Mouse (Mus musculus) liver, embryonic 13.5 days (tissue): Measurements from ENCODE around the gene Eci2. TPM values are rescaled to one million over a fixed set of nuclear protein-coding genes. Genes with fewer than 3 reads are reported as not detected.
"Not testable (repeated sequence)": the region's sequence is repeated elsewhere in the genome, so short reads cannot be mapped to it uniquely, and the experiment has no call there.

Experiments used
- ATAC-seq: fragments of 200-750 bp; cut with Nextera tagmentation; 2 replicates; pipeline ENCODE4 v1.8.0; 2017; ENCODE audit warnings: low read depth, mild to moderate bottlenecking, moderate number of reproducible peaks, moderate library complexity
- DNase-seq: peaks from one replicate; pipeline ENCODE4 v3.0.0; 2022
- H3K27ac ChIP-seq: fragments of 300-500 bp; sonication (generic); 2 replicates; pipeline ENCODE4 v1.5.1; 2015; ENCODE audit warnings: moderate library complexity, mild to moderate bottlenecking, inconsistent platforms
- H3K27me3 ChIP-seq: fragments of 300-500 bp; sonication (generic); 2 replicates; pipeline ENCODE4 v1.6.1; 2015; ENCODE audit warnings: mild to moderate bottlenecking, inconsistent platforms
- H3K36me3 ChIP-seq: fragments of 300-500 bp; sonication (generic); 2 replicates; pipeline ENCODE4 v1.6.1; 2015; ENCODE audit warnings: mild to moderate bottlenecking, inconsistent platforms
- H3K4me1 ChIP-seq: fragments of 300-500 bp; sonication (generic); replicated peaks from 2 replicates; pipeline ENCODE4 v1.6.1; 2015; ENCODE audit warnings: inconsistent platforms
- H3K4me2 ChIP-seq: fragments of 300-500 bp; sonication (generic); 2 replicates; pipeline ENCODE4 v1.6.1; 2015; ENCODE audit warnings: inconsistent platforms, mild to moderate bottlenecking, moderate library complexity
- H3K4me3 ChIP-seq: fragments of 300-500 bp; sonication (generic); replicated peaks from 2 replicates; pipeline ENCODE4 v1.5.1; 2015; ENCODE audit warnings: mild to moderate bottlenecking, inconsistent platforms
- H3K9ac ChIP-seq: fragments of 300-500 bp; sonication (generic); 2 replicates; pipeline ENCODE4 v1.6.1; 2015; ENCODE audit warnings: mild to moderate bottlenecking, inconsistent platforms
- H3K9me3 ChIP-seq: fragments of 300-500 bp; sonication (generic); replicated peaks from 2 replicates; pipeline ENCODE4 v1.6.1; 2016; ENCODE audit warnings: inconsistent platforms
- WGBS: fragments of 180-500 bp; shearing (Covaris S2); methylation state at CpG from one replicate; pipeline ENCODE4 v1.1.7; 2015; ENCODE audit not compliant: insufficient replicate concordance; 5-methylcytosine and 5-hydroxymethylcytosine counted together
- polyA plus RNA-seq: library from polyadenylated mRNA; unstranded; fragments of >200 nt; fragmentation: Nextera tagmentation; extraction: Ambion mirVana; gene quantifications from 2 replicates; pipeline ENCODE4 v1.2.1, GENCODE M21; 2015

The Eci2 gene
- polyA plus RNA-seq, 1 experiment from 2014 or later: 50.4 TPM

DNA sequence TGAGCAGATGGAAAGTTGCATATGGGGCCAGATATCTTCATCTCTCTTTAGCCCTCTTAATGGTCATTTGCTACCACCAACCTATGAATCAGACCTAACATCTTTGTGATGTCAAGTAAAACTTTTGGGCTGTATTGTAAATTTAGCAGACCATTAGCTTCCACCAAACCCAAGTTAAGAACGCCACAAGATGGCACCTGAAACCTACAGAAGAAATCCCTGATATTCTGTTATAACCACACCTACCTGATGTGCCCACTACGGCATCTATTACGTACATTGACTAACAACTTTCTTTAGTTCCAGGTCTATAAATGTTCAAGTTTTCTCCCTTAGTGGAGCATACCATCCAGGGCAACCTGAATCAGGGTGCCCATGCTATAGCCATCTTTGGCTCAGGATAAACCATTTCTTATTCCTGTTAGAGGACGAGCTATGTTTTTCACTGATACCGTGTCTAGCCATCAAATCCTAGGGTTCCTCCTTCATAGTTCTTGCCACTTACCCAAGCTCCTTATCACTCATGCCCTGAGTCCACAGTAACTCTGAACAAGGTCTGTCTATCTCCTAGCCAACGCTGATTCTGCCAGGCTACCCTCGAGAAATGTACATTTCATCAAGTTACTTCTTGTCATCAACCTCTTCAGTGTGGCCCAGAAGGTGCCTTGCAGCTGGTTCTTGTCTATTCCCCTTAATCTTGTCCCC lies 4.2 kb upstream of the Eci2 start:
- Histone ChIP-seq H3K9me3 (no peaks in the 10 kb centered on the region), H3K4me2 (no peak overlapping the region), H3K27ac (no peak overlapping the region), H3K4me1 (no peaks in the 10 kb centered on the region), H3K36me3 (no peaks in the 10 kb centered on the region), H3K27me3 (no peaks in the 10 kb centered on the region), H3K9ac (no peak overlapping the region), H3K4me3 (no peak overlapping the region)
- ATAC-seq (no peak), DNase-seq (no peak)
- WGBS: 64% methylated on average over 7 of the region's 7 CpGs

- no peaks in the 10 kb centered on the region for H3K36me3 ChIP-seq
- no peaks in the 10 kb centered on the region for H3K4me1 ChIP-seq
- ATAC-seq (no peak), DNase-seq (no peak)
- no peaks in the 10 kb centered on the region for H3K27me3 ChIP-seq
- no peak overlapping the region for H3K27ac ChIP-seq
- H3K9me3 ChIP-seq: no peaks in the 10 kb centered on the region
- H3K9ac ChIP-seq: no peak overlapping the region
- H3K4me2 ChIP-seq: no peak overlapping the region
- no peak overlapping the region for H3K4me3 ChIP-seq
- WGBS: 65% methylated on average over 3 of the region's 3 CpGs
Measured at GRCm38 (mm10) chr13:35028365-35028764, 1.5 kb upstream of the Eci2 start.

DNA sequence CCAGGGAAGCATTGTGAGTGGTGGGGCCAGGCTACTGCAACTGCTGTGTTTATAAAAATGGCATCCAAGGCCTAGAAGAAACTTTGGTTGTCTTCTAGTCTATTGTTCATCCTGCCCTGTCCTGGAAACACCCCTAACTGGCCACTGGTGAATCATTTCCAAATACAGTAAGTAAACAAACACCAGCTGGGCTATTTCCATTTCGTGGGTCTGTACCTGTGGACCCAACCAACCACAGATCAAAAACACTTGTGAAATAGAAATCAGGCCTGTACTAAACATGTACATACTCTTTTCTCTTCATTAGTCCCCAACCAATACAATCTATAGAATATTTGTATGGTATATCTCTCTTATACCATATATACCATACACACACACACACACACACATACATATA lies 3.5 kb downstream of the Eci2 start:
- WGBS: 26% methylated on average over 1 of the region's 1 CpGs
- ATAC-seq, H3K9me3 ChIP-seq, H3K36me3 ChIP-seq, H3K9ac ChIP-seq, H3K27ac ChIP-seq, DNase-seq, H3K4me2 ChIP-seq, H3K27me3 ChIP-seq, H3K4me3 ChIP-seq: not testable (repeated sequence)
- peaks cover 14% of the 10 kb centered on the region for H3K4me1 ChIP-seq

GRCm38 (mm10) chr13:35020383-35020782 lies 6.5 kb downstream of the Eci2 start:
- H3K9ac ChIP-seq: no peak overlapping the region
- H3K4me3 ChIP-seq: no peak overlapping the region
- no peak for DNase-seq
- 54% methylated on average over 3 of the region's 3 CpGs for WGBS
- H3K4me1 ChIP-seq: peaks cover 27% of the 10 kb centered on the region
- H3K27me3 ChIP-seq: no peaks in the 10 kb centered on the region
- H3K4me2 ChIP-seq: no peak overlapping the region
- H3K9me3 ChIP-seq: no peaks in the 10 kb centered on the region
- no peak for ATAC-seq
- H3K36me3 ChIP-seq: no peaks in the 10 kb centered on the region
- no peak overlapping the region for H3K27ac ChIP-seq

DNA sequence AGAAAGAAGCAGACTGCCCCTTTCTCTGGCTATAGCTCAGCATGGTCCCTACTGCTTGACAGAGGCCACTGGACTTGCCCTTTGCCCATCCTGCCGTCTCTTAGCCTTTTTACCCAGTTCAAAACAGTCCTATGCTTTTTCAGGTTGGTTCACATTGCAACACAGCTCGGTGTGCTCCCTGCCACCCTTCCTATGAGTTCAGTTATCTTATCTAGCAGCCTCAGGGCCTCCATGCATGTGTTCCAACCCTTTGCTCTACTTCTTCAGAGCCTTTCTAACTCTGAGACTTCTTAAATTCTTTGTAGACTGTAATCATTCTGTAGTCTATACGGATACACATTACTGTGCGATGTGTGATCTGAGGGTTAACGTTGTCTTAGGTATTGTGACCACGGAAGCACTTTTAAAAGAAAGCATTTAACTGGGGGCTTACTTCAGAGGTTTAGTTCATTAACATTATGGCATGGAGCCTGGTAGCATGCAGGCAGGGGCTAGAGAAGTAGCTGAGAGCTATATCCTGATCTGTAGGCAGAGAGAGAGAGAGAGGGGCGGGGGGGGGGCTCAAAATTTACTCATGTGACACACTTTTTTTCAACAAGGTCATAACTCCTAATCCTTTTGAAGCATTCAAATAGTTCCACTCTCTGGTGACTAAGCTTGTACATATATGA lies 7.9 kb downstream of the Eci2 start:
- Histone ChIP-seq H3K27me3 (no peaks in the 10 kb centered on the region), H3K4me2 (peak overlapping the region; percentile 42), H3K4me1 (peaks cover 27% of the 10 kb centered on the region), H3K27ac (peak overlapping the region; percentile 70), H3K9me3 (no peaks in the 10 kb centered on the region), H3K9ac (0 out of 2 replicates have a peak overlapping the region, but pooled peaks have one; percentile 34), H3K36me3 (no peaks in the 10 kb centered on the region), H3K4me3 (no peak overlapping the region)
- peak; percentile 44 for DNase-seq
- ATAC-seq: peak; percentile 96
- WGBS: 31% methylated on average over 7 of the region's 7 CpGs

- Histone ChIP-seq H3K4me1 (peaks cover 27% of the 10 kb centered on the region), H3K36me3 (no peaks in the 10 kb centered on the region), H3K9me3 (no peaks in the 10 kb centered on the region), H3K4me3 (no peak overlapping the region), H3K9ac (no peak overlapping the region), H3K27ac (0 out of 2 replicates have a peak overlapping the region, but pooled peaks have one; percentile 11), H3K27me3 (no peaks in the 10 kb centered on the region), H3K4me2 (no peak overlapping the region)
- DNase-seq (no peak), ATAC-seq (peak; percentile 64)
- WGBS: 39% methylated on average over 6 of the region's 6 CpGs
Measured at GRCm38 (mm10) chr13:35017392-35017791, 9.5 kb downstream of the Eci2 start.

- 84% methylated on average over 1 of the region's 1 CpGs for WGBS
- ATAC-seq: no peak
- no peak overlapping the region for H3K4me3 ChIP-seq
- H3K4me1 ChIP-seq: peaks cover 27% of the 10 kb centered on the region
- no peaks in the 10 kb centered on the region for H3K27me3 ChIP-seq
- H3K36me3 ChIP-seq: no peaks in the 10 kb centered on the region
- no peak overlapping the region for H3K4me2 ChIP-seq
- no peak for DNase-seq
- no peaks in the 10 kb centered on the region for H3K9me3 ChIP-seq
- H3K9ac ChIP-seq: no peak overlapping the region
- no peak overlapping the region for H3K27ac ChIP-seq
Measured at GRCm38 (mm10) chr13:35016067-35016466, 10.8 kb downstream of the Eci2 start.

DNA sequence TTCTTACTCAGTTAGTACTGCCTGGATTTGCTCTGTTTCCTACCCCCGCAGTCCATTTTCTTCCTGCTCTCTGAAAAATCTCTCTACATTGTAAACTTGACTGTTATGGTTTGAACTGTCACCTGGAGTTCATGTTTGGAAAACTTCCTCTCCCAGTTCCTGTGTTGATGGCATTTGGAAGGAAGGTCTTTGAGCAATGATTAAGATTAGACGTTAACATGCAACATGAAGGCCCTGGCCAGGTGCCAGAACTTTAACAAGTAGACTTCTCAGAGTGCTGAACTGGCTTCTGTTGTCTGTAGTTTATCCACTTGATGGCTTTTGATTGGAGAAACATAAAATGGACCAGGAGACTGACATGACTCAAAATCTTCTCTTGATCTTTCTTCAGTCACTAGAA lies 31.0 kb downstream of the Eci2 start:
- Histone ChIP-seq H3K36me3 (no peaks in the 10 kb centered on the region), H3K9ac (no peak overlapping the region), H3K27ac (no peak overlapping the region), H3K4me2 (no peak overlapping the region), H3K27me3 (no peaks in the 10 kb centered on the region), H3K9me3 (no peaks in the 10 kb centered on the region), H3K4me1 (peaks cover 32% of the 10 kb centered on the region), H3K4me3 (no peak overlapping the region)
- DNase-seq (no peak), ATAC-seq (no peak)
- 78% methylated on average over 2 of the region's 2 CpGs for WGBS

DNA sequence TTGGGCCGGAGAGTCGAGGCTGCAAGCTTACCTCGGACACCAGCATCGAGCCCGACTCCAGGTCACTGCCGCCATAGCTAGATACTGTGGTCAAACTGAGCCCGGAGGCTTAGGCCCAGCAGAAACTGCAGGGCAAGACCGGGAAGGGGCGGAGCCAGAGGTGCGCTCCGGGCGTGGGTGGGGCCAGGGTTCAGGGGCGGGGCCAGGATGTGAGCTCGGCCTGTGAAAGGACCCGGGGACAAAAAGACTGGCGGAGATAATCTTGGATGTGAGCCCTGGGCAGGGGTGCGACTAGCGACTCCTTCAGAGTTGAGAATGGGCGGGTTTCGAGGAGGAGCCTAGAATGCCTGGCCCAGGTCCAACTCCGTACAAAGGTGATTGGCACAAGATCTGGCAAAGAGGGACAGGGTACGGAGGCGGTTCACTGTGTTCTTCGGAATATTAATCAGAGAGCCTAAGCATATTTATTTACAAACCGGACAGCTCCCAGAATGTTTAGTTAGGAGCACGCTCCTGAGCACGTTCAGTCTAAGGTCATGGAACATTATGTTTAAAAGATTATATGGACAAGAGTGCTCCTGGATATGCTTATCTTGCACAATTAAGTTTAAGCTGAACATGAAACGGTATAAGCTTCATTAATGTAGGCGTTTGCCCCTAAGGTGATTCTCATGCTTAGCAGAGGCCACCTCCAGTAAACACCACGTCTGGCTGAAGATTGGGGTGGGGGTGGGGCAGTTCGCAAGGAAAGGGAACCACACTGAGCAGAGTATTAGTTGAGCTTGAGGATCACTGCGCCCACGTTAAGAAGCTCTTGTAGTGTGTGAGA lies 32.7 kb downstream of the Eci2 start:
- peak; percentile 94 for DNase-seq
- ATAC-seq: peak; percentile 97
- H3K36me3 ChIP-seq: peaks cover 6% of the 10 kb centered on the region
- peak overlapping the region; percentile 68 for H3K4me3 ChIP-seq
- H3K27me3 ChIP-seq: no peaks in the 10 kb centered on the region
- WGBS: 1% methylated on average over 33 of the region's 33 CpGs
- H3K9me3 ChIP-seq: no peaks in the 10 kb centered on the region
- peak overlapping the region; percentile 86 for H3K9ac ChIP-seq
- peak overlapping the region; percentile 74 for H3K4me2 ChIP-seq
- peaks cover 32% of the 10 kb centered on the region for H3K4me1 ChIP-seq
- H3K27ac ChIP-seq: peak overlapping the region; percentile 78

GRCm38 (mm10) chr13:34993595-34993982 lies 33.3 kb downstream of the Eci2 start:
- Histone ChIP-seq H3K27ac (peak overlapping the region; percentile 78), H3K9ac (peak overlapping the region; percentile 86), H3K27me3 (no peaks in the 10 kb centered on the region), H3K4me2 (peak overlapping the region; percentile 74), H3K4me1 (peaks cover 32% of the 10 kb centered on the region), H3K4me3 (peak overlapping the region; percentile 68), H3K36me3 (peaks cover 12% of the 10 kb centered on the region), H3K9me3 (no peaks in the 10 kb centered on the region)
- peak; percentile 63 for ATAC-seq
- WGBS: 2% methylated on average over 22 of the region's 22 CpGs
- no peak for DNase-seq

DNA sequence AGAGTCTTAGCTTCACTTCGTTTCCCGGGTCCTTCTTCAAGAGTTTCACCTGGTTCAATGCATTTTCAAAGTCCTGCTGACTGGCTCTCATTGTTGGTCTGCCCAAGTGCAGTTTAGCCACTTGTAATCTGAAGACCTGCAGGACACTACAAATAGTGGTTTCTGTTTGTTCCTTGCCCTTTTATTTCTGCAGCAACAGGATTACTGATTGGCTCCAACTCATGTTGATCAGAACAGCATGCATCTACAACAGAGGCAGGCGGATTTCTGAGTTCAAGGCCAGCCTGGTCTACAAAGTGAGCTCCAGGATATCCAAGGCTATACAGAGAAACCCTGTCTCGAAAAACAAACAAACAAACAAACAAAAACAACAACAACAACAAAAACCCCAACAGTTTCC lies 33.8 kb downstream of the Eci2 start:
- H3K4me1 ChIP-seq: peaks cover 32% of the 10 kb centered on the region
- peak overlapping the region; percentile 86 for H3K9ac ChIP-seq
- peak overlapping the region; percentile 74 for H3K4me2 ChIP-seq
- peak overlapping the region; percentile 68 for H3K4me3 ChIP-seq
- WGBS: 62% methylated on average over 4 of the region's 4 CpGs
- H3K27ac ChIP-seq: peak overlapping the region; percentile 78
- ATAC-seq (no peak), DNase-seq (no peak)
- H3K27me3 ChIP-seq: no peaks in the 10 kb centered on the region
- H3K36me3 ChIP-seq: peaks cover 17% of the 10 kb centered on the region
- H3K9me3 ChIP-seq: no peaks in the 10 kb centered on the region
